Mouse (Mus musculus) ES-E14 (cell line): Measurements from ENCODE around the gene Naa60.

Experiments
- CHD2 ChIP-seq: IDR thresholded peaks from 2 replicates; pipeline ENCODE4 v1.6.1; 2014; ENCODE audit warnings: mild to moderate bottlenecking, low read depth, low read length, inconsistent platforms
- MAFK ChIP-seq: IDR thresholded peaks from 2 replicates; pipeline ENCODE4 v1.6.1; 2014; ENCODE audit warnings: mild to moderate bottlenecking, low read depth, low read length, inconsistent platforms; ENCODE audit not compliant: insufficient read depth
- ZC3H11A ChIP-seq: IDR thresholded peaks from 2 replicates; pipeline ENCODE4 v1.6.1; 2012; ENCODE audit warnings: low read depth, mild to moderate bottlenecking, inconsistent platforms, low read length, borderline replicate concordance
- ZNF384 ChIP-seq: IDR thresholded peaks from 2 replicates; pipeline ENCODE4 v1.6.1; 2012; ENCODE audit warnings: low read depth, low read length, inconsistent platforms

- TF ChIP-seq MAFK, result no peak
- no peak for TF ChIP-seq CHD2
- TF ChIP-seq ZNF384, result no peak
- TF ChIP-seq ZC3H11A, result no peak
Measured at GRCm38 (mm10) chr16:3829727-3830126, 42.4 kb upstream of the Naa60 start.
